8 mouse cellular contexts compared by ENCODE assay signal in genomic region chr10:95266041-95266762, GRCm38 (mm10). TPM values are rescaled to one million over a fixed set of nuclear protein-coding genes. Genes with fewer than 3 reads are reported as not detected.
DNase-seq lines count a peak whose midpoint lies in the region; ATAC-seq and TF ChIP-seq lines count a peak whose summit lies in the region.

No protein-coding gene starts in this region.

- H3K27me3 ChIP-seq in C2C12 (ENCODE audit: control insufficient read depth, insufficient read depth, insufficient read length) = no peaks in the 10 kb centered on the region
- H3K27me3 ChIP-seq in heart, embryonic 13.5 days (replicated peaks) = 0 out of 2 replicates have a peak, but pooled peaks cover 6% of the 10 kb centered on the region

- H3K79me3 ChIP-seq in C2C12 (ENCODE audit: low read depth) = no peaks in the 10 kb centered on the region

- H3K27ac ChIP-seq in heart, embryonic 13.5 days (replicated peaks) = 0 out of 2 replicates have a peak overlapping the region, but pooled peaks have one; percentile 3

- no peaks in the 10 kb centered on the region for H3K9me3 ChIP-seq in heart, embryonic 13.5 days

- no peak overlapping the region for H3K9ac ChIP-seq in heart, embryonic 13.5 days

- ATAC-seq in frontal cortex, adult (ENCODE audit: low TSS enrichment) = peak; percentile 31
- no peak for ATAC-seq in heart, embryonic 13.5 days (ENCODE audit: extremely low read depth, insufficient number of reproducible peaks, low FRiP score, low TSS enrichment)

- TF ChIP-seq CTCF in C2C12 (IDR thresholded peaks at IDR 0.05; ENCODE audit: control insufficient read depth, insufficient read depth, insufficient read length) = no peak

- no peaks in the 10 kb centered on the region for H3K36me3 ChIP-seq in C2C12 (ENCODE audit: control insufficient read depth, insufficient read depth)
- H3K36me3 ChIP-seq in heart, embryonic 13.5 days = no peaks in the 10 kb centered on the region

- no peaks in the 10 kb centered on the region for H3K79me2 ChIP-seq in C2C12 (ENCODE audit: control insufficient read depth, insufficient read depth)

- no peak overlapping the region for H3K4me3 ChIP-seq in C2C12 (ENCODE audit: insufficient read depth, poor library complexity, severe bottlenecking)
- no peak overlapping the region for H3K4me3 ChIP-seq in heart, embryonic 13.5 days

- peaks cover 29% of the 10 kb centered on the region for H3K4me1 ChIP-seq in heart, embryonic 13.5 days

- peak overlapping the region; percentile 20 for H3ac ChIP-seq in C2C12 (ENCODE audit: control insufficient read depth, insufficient read length, low read depth)

- H3K4me2 ChIP-seq in heart, embryonic 13.5 days = no peak overlapping the region

- 78% methylated on average over 10 of the region's 10 CpGs for WGBS in heart, embryonic 13.5 days

- no peak for DNase-seq in frontal cortex, adult 2 months (ENCODE audit: extremely low spot score in 1 of 2, low spot score in 1 of 2)
- peak; percentile 40 for DNase-seq in lung, postnatal 14 days
- DNase-seq in yolk sac, embryonic 10.5 days (ENCODE audit: low spot score) = no peak
- no peak for DNase-seq in natural killer cell, adult 2 months (ENCODE audit: low spot score in 2 of 2)
- DNase-seq in T-cell, adult 2 months (ENCODE audit: low spot score) = no peak

TF ChIP-seq in C2C12, 6 proteins besides CTCF, POLR2A, EP300 and RAD21:
- TF ChIP-seq MYOD1 (IDR thresholded peaks at IDR 0.05; ENCODE audit: control insufficient read depth, insufficient read length, low read depth) = no peak
- TF ChIP-seq USF1 (IDR thresholded peaks at IDR 0.05; ENCODE audit: low read depth) = no peak
- TF ChIP-seq MAX (IDR thresholded peaks at IDR 0.05) = no peak
TF ChIP-seq in C2C12: peak in this region for 0.

RNA-seq across cellular contexts. Expression of gene Cradd, which starts 57.7 kb away (rescaled TPM):
- polyA plus RNA-seq in frontal cortex, adult 2 months (2012; rRNA removed) = 7.1 and 8.6 TPM in 2 replicates
- polyA plus RNA-seq in C2C12 (2012; fragmentation: generic; extraction: Trizol) = 4.5 TPM
- polyA plus RNA-seq in heart, embryonic 13.5 days (2015; fragmentation: Nextera tagmentation; extraction: Ambion mirVana) = 8.5 and 8.6 TPM in 2 replicates
